Mouse (Mus musculus): Measurements from ENCODE around the gene Prop1.

GRCm38 (mm10) chr11:50964886-50965285 lies 11.3 kb upstream of the Prop1 start:
- no peak for TF ChIP-seq MAFK (IDR thresholded peaks at IDR 0.05; ENCODE audit: insufficient read depth, low read depth, low read length)
- TF ChIP-seq CHD2 (IDR thresholded peaks at IDR 0.05; ENCODE audit: low read depth, low read length), result no peak
- TF ChIP-seq ZC3H11A (IDR thresholded peaks at IDR 0.05; ENCODE audit: borderline replicate concordance, low read depth, low read length), result no peak
